Mouse (Mus musculus) adrenal gland, adult 8-10 months (tissue): ENCODE results near the gene Zfp444. TPM values are rescaled to one million over a fixed set of nuclear protein-coding genes. Genes with fewer than 3 reads are reported as not detected.
"Not testable (repeated sequence)": the region's sequence is repeated elsewhere in the genome, so short reads cannot be mapped to it uniquely, and the experiment has no call there.

Experiments
- DNase-seq: peaks from one replicate; pipeline ENCODE4 v3.0.0; 2022
- total RNA-seq, 4 experiments: library from RNA; stranded (reverse); gene quantifications; 2 replicates each; pipeline ENCODE4 v1.2.4; 2022

Gene Zfp444
- total RNA-seq, 4 experiments from 2014 or later, result 33.7 to 39.7 (median 35.2) TPM

- DNase-seq, result no peak
These were observed 9.9 kb upstream of the Zfp444 start for GRCm38 (mm10) chr7:6162172-6162571.

DNA sequence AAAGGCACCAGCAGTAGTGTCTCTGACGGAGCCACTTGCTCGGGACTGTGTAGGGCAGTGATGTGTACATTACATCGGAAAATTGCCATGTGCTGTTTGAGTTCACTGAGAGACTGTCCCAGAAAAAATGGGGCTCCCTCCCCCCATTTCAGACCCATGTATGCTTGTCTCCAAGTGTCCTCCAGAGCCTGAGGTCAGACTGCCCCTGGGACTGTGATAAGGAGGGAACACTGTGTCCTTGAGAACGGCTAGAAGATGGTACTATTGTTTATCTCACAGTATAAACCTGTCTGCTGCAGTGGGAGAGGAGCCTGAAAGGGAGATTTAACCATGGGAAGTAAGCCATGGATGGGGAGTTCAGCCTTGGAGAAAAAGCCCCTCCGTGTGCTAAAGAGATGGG is 7.4 kb upstream of the Zfp444 start:
- no peak for DNase-seq

DNA sequence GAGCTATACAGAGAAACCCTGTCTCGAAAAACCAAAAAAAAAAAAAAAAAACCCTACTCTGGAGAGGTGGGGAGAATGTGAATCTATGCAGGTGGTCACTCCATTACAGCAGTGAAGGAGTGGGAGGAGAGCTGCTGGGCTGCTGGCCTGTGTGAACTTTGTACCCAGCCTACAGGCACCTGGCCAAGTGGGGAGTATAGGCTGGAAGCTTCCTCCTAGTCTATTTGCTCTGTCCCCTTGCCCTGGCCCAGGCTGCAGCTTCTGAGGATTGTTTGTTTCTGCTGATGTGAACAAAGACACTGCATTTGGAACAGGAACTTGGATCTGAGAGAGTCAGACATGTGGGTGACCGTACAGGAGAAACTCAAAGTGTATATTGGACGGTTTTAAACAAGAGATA is 2.6 kb upstream of the Zfp444 start:
- DNase-seq, result no peak

GRCm38 (mm10) chr7:6170391-6170790 is 1.6 kb upstream of the Zfp444 start:
- no peak for DNase-seq

DNA sequence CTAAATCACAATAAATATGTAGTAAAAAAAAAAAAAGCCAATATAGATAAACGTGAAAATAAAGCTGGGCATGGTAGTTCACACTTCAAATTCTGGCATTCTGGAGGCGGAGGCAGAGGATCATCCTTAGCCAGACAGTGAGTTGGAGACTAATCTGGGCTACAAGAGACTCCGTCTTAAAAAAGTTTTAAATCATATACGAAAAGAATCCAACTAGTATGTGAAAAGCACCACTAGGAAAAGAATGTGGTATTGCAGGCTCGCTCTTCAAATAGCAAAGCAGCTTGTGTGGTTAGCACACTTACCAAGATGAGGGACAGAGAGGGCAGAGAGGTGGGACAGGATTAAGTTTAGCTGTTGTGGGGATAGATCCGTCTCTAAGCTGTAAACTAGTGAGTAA is 1.2 kb upstream of the Zfp444 start:
- DNase-seq, result no peak

DNA sequence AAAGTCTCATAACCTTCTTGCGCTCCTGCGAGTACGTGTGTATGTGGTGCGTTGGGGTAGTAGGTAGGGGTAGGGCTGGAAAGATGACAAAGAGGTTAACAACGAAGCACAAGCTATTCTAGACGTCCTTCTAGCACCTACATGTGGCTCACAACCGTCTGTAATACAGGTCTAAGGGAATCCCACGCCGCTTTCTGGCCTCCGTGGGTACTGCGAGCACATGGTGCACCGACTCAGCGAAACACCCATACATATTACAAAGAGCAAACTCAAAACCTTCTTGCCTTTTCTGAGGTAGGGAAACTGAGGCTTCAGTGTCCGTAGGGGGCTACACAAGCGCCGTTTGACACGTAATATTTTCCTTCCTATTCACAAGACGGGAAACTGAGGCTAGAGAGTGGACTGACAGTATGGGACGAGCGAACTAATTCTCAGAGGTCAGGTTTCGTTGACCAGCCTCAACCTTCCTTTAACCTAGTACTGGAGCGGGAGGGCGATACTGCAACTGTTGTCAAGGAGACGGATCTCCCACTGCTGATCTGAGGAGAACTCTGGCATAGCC is 501 bp upstream of the Zfp444 start:
- DNase-seq, result peak; percentile 76

GRCm38 (mm10) chr7:6172674-6173244 is 733 bp downstream of the Zfp444 start:
- DNase-seq, result peak; percentile 38

DNA sequence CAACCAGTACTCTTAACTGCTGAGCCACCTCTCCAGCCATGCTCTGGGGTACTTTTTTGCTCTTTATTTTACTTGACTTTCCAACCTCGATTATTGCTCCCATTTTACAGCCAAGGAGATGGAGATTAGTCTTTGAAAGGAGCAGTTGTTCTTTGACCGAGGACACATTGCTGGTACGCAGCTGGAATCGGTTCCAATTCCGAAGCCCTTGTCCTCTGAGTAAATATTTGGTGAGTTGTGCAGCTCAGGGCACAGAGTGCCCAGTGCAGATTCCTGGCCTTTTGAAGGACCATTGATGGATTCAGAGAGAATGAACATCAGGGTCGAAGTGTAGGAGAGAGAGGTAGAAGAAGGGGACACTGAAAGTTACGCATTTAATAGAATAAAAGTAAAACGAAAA is 1.8 kb downstream of the Zfp444 start:
- DNase-seq, result no peak

DNA sequence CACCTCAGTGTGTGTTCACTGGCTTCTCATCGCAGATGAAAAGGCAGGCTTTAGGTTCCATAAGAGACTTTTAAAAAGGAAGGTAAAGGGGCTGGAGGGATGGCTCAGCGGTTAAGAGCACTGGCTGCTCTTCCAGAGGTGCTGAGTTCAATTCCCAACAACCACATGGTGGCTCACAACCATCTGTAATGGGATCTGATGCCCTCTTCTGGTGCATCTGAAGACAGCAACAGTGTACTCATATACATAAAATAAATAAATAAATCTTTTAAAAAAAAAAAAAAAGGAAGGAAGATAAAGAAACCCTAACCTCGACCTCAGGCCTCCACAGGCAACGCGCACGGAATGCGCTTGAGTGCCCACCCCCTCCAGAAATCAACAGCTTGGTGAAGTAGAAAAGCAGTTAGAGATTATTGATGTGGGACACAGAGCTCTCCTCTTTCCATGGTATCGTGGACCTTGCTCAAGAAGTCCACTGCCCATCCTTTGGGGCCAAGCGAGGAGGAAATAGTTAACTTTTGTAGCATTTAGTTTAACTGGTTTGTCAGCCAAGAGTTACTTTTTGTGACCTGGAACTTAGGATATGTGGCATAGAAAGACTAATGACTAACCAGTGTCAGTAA is 2.5 kb downstream of the Zfp444 start:
- DNase-seq, result not testable (repeated sequence)

GRCm38 (mm10) chr7:6179013-6179412 is 7.0 kb downstream of the Zfp444 start:
- DNase-seq, result no peak

- no peak for DNase-seq
These were observed 10.9 kb downstream of the Zfp444 start for GRCm38 (mm10) chr7:6182882-6183281.

DNA sequence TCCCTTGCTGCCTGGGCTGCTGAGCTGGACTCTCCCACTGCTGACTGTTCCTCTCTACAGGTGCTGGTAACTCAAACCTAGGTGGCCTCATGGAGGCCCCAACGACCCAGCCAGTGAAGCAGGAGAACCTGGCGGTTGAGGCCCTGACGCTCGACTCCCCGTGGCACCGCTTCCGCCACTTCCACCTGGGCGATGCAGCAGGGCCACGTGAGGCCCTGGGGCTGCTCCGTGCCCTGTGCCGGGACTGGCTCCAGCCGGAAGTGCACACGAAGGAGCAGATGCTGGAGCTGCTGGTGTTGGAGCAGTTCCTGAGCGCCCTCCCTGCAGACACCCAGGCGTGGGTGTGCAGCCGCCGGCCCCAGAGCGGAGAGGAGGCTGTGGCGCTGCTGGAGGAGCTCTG is 11.8 kb downstream of the Zfp444 start:
- DNase-seq, result no peak

DNA sequence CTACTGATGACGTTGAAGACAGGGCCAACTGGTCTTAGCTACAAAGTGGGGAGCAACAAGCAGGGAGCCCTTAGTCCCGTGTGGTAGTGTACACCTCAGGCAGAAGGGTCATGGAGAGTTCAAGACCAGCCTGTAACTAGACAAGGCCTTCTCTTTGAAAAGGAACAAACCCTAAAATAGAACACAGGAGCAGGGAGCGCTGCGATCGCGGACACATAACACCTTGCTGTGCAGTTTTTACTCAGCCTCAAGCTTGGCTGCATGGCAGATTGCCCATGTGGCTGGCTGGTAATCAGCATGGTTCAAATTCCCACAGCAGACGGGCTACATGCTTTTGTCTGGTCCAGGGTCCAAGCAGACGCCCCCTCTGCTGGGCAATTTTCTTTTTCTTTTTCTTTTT is 12.5 kb downstream of the Zfp444 start:
- no peak for DNase-seq

- no peak for DNase-seq
These were observed 13.4 kb downstream of the Zfp444 start for GRCm38 (mm10) chr7:6185391-6185790.

DNA sequence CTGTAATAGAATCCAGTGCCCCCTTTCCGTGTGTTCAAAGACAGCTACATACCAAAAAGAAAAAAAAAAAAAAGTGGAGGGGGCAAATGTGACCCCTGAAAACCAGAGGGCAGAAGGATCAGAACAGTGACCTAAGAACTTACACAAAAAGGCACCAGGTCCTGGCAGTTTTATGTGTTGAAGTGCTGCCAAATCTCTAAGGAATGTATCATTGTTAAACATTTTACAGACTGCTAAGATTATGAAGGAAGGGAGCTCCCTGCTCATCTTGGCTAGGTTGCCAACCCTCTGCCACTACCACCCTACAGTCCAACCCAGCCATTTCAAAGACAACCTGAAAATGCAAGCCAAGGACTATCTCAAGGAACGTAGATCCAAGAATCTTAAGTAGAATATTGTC is 14.2 kb downstream of the Zfp444 start:
- no peak for DNase-seq

- no peak for DNase-seq
These were observed 14.7 kb downstream of the Zfp444 start for GRCm38 (mm10) chr7:6186756-6187155.

- no peak for DNase-seq
These were observed 17.5 kb downstream of the Zfp444 start for GRCm38 (mm10) chr7:6189542-6189941.

GRCm38 (mm10) chr7:6191376-6191775 is 19.4 kb downstream of the Zfp444 start:
- peak; percentile 43 for DNase-seq

DNA sequence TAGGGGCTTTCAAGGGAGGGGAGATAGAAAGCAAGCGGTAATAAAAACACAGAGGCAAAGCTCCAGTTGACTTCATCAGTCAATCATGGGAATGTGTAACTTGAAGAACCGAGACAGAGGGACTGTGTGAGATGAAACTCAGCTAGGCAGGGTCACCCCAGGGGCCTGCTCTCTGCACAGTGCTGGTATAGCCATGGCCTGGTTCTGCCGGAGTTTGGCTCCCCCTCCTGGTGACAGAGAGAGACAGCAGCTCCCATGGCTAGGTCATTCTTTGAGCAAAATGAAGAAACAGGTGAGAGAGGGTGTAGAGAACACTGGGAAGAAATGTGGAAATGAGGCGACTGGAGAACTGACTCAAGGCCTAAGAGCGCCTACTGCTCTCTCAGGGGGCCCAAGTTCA is 22.1 kb downstream of the Zfp444 start:
- DNase-seq, result no peak

DNA sequence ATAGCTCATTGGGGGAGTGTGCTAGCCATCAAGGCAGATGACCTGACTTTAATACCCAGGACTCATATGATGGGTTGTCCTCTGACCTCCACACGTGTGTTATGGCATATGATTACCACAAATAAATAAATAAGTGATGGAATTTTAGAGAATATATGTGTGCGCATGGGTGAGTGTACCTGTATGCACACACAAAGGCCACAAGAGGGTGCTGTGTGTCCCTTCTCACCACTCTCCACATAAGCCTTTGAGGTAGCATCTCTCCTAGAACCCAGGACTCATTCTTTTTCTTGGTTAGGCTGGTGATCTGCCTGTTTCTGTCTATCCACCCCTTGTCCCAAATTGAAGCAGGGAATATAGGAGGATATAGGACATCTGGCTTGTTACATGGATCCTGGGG is 23.8 kb downstream of the Zfp444 start:
- DNase-seq, result no peak

- DNase-seq, result no peak
These were observed 24.8 kb downstream of the Zfp444 start, which contains the start of gene Galp for GRCm38 (mm10) chr7:6196790-6197189. Gene Galp (plus strand): TSS chr7:6197090.

DNA sequence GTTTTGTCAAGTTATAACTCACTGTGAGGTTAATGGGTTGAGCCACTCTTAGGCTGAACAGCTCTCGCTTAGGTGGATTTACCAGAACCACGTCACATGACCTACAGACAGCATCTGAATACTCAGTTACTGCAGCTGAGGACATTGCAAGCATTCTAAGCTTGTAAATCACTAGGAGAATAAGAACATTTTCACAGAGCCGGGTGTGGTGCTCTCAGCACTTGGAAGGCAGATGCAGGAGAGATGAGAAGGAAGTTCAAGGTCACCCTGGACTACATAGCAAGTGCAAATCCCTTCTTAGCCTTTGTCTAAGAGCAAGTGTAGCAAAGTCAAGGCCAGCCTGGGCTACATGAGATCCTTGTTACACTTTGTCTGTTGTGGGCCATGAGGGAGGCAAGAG is 32.2 kb downstream of the Zfp444 start:
- no peak for DNase-seq

- no peak for DNase-seq
These were observed 41.1 kb downstream of the Zfp444 start for GRCm38 (mm10) chr7:6213144-6213543.

- not testable (repeated sequence) for DNase-seq
These were observed 42.7 kb downstream of the Zfp444 start for GRCm38 (mm10) chr7:6214691-6215090.
